Mouse (Mus musculus) brain, embryonic 14.5 days (tissue): Measurements from ENCODE around the gene Fbxl5. TPM values are rescaled to one million over a fixed set of nuclear protein-coding genes. Genes with fewer than 3 reads are reported as not detected.

Experiments
- DNase-seq: peaks from one replicate; pipeline ENCODE4 v3.0.0-alpha.2; 2011; ENCODE audit warnings: low read depth
- CTCF ChIP-seq: fragments of 200-500 bp; IDR thresholded peaks from 2 replicates; pipeline ENCODE4 v1.5.1; 2012; ENCODE audit warnings: inconsistent platforms, mild to moderate bottlenecking, moderate library complexity, borderline replicate concordance; ENCODE audit not compliant: insufficient read depth, insufficient read length; ENCODE audit errors: extremely low read depth
- POLR2A ChIP-seq: fragments of 200-500 bp; IDR thresholded peaks from 2 replicates; pipeline ENCODE4 v1.6.1; 2012; ENCODE audit warnings: mild to moderate bottlenecking, inconsistent platforms, borderline replicate concordance; ENCODE audit not compliant: poor library complexity, insufficient read depth, insufficient read length, severe bottlenecking; ENCODE audit errors: extremely low read depth
- polyA plus RNA-seq: library from polyadenylated mRNA; depleted of rRNA; stranded (reverse); fragments of >200 nt; gene quantifications from 2 replicates; pipeline ENCODE4 v1.2.3, GENCODE M21; 2012; rRNA removed

Gene Fbxl5
- polyA plus RNA-seq, 1 experiment, result 51.5 TPM

- peak; percentile 5 for DNase-seq
- no peak for TF ChIP-seq CTCF
- TF ChIP-seq POLR2A, result no peak
Observed at GRCm38 (mm10) chr5:43732381-43732780, 89.1 kb downstream of the Fbxl5 start.

DNA sequence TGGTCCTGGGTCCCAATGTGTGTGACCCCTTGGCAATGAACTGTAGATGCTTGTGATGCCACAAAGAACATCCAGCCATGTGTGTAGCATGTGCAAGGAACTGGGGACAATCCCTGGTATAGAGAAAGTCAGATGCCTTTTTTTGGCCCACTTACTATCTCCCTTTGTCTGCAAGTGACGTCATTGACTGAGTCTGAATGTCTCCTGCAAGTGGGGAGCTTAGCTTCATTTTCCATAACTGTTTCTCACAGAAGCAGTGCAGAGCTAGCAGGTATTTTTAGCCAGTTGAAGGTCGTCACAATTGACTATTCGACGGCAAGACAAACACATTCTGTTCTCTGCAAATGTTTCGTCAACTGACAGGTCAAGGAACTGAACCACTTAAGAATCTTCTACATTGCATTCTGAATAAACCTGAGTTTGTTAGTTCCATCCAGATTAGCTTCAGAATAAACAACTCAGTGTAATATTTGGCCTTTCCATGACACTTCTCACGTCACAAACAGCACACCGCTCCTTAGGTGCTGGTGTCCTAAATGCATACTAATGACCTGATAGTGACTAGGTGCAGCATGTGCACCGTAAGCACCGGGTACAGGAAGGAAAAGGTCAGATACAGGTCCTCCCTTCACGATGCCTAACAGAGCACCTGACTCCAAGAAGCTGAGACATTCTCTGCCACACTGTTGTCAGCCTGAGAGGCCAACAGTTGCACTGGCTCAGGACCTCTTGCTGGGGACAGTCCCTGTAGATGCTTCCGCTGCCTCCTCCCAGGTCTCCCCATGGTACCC is 92.9 kb downstream of the Fbxl5 start:
- TF ChIP-seq POLR2A (no peak), CTCF (no peak)
- no peak for DNase-seq

DNA sequence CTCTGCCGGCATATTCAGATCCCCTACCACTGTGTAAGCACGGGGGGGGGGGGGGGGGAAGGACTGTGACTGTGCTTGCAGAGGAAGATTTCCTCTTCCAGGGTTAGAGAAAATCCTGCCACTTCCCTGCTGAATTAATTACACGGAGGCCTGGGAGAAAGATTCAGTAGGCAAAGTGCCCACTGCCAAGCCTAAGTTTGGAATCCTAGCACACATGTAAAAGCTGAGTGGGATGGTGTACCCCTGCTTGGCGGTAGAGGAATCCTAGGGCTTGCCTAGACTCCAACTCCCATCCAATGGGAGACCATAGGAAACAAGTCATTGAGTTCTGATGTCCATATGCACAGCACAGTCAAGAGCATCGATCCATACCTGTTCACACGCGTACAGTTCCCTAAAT is 97.6 kb downstream of the Fbxl5 start:
- no peak for TF ChIP-seq POLR2A
- TF ChIP-seq CTCF, result no peak

GRCm38 (mm10) chr5:43722452-43722783 is 99.0 kb downstream of the Fbxl5 start:
- TF ChIP-seq CTCF (no peak), POLR2A (no peak)
- no peak for DNase-seq

More for the DNA sequence above, 97.6 kb downstream of the Fbxl5 start:
- DNase-seq, result no peak

DNA sequence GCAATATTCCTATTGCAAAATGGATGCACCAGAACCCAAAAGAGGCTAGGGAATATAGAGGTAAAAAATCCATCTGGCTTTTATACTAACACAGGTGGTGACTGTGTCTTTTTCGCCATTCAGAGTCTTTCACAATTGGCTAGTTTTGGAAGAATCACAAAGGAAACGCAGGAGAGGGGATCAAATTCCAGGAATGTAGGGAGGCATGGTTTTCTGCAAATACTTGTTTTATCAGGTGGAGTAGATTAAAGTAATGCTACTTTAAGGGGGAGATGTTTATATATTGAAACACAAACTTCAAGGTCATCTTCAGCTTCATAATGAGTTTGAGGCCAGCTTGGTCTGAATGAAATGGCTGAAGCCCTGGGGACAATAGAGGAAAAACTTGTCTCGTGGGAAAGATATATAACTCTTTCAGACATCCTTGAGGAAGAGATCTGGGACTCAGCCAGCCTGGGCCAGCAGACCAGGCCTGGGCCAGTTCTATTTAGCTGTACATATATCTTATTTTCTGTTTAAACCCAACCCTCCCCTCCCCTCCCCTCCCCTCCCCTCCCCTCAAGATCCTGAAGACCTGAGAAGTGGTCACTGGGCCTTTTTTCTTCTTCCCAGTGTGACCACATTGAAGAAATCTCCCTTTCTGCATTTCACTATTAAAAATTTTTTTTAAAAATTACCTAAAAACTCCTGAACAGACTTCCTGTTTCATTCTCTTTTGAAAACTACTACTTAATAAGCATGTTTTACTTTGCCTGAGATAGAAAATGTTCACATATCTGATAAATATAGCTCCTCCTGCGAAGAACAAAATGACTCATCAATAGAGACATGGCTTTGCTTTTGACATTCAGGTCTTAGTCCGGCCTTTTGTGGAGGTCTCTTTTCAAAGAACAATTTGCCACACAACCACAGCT is 99.6 kb downstream of the Fbxl5 start:
- TF ChIP-seq CTCF (no peak), POLR2A (no peak)
- no peak for DNase-seq

GRCm38 (mm10) chr5:43699240-43699639 is 122.2 kb downstream of the Fbxl5 start:
- TF ChIP-seq CTCF, result no peak
- no peak for TF ChIP-seq POLR2A
- no peak for DNase-seq

DNA sequence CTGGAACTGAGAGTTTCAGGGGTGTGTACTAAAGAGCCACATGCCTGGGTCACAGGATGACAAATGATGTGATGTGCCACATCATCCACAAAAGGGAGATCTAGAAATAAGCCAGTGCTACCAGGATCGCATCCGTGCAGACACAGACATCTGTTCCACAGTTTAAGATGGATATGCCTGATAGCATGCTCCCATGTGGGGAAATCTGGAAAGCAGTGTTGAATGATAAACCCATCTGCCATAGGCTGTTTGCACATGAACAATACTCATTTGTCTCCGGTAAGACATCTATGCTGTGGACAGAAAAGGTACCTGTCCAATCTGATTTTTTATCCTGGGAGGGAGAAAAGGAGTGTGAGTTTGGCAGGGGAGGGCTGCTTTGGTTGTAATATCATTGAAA is 124.3 kb downstream of the Fbxl5 start:
- DNase-seq, result peak; percentile 2
- TF ChIP-seq CTCF (no peak), POLR2A (no peak)

Other genes starting within 250 kb of the Fbxl5 start
- 8.2 and 8.5 TPM in 2 replicates for gene Cc2d2a, start 159.3 kb downstream of the Fbxl5 start, polyA plus RNA-seq
- gene Bst1, start 2.8 kb downstream of the Fbxl5 start, polyA plus RNA-seq, result 0.04 and 0.11 TPM in 2 replicates
- 2.0 and 2.7 TPM in 2 replicates for gene Cd38, start 46.9 kb upstream of the Fbxl5 start, polyA plus RNA-seq
- gene Gm7879, start 91.5 kb upstream of the Fbxl5 start, polyA plus RNA-seq, result 0.30 and 0.49 TPM in 2 replicates
- gene Fgfbp1, start 160.1 kb upstream of the Fbxl5 start, polyA plus RNA-seq, result 4.7 and 4.9 TPM in 2 replicates